Mouse (Mus musculus) B cell, adult 2 months (primary cell): ENCODE measurements at regions not wholly inside any gene's neighbourhood (a gene's known extent, or its start where the extent isn't known, plus 50 kb on each side); places are given as distances from the start of the nearest gene placed in this dataset.

Experiments
- DNase-seq, 2 experiments: peaks; one replicate each; pipeline ENCODE4 v3.0.0; 2022

DNA sequence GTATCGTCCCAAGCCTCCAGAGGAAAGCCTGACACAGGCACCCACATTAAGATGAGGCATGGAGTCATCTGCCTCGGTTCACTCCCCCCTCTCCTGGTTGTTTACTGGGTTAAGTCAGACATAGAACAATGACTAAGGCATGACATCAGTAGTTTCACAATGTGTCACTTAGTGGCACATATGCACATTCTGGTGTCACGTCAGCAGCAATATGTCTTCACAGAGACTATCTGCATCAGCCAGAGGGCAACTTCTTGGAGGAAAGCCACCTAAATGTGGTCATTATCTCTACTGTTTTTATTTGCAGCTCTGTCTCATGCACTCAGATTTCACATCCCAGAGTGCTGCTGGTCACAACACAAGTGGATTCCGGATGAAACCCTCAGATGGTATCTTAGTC, 61.9 kb upstream of the Agap1 start:
- no peak for DNase-seq

DNA sequence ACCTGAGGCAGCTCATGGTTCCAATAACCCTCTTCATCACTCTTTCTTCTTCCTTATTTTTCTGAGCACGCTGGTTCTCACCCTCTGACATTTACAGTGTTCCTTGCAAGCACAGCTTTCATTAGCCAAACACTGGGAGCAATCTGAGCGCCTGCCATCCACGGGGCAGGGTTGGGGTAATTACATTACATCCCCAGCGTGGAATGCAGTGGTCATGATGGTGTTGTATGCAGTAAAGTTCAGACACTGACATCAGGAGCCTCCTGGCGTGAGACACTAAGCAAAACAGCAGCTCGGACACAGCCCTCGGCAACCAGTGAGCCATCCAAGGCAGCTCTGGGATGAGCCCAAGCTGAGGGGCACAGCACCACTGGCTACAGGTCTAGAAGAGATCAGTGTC, 60.1 kb upstream of the Agap1 start:
- no peak for DNase-seq

DNA sequence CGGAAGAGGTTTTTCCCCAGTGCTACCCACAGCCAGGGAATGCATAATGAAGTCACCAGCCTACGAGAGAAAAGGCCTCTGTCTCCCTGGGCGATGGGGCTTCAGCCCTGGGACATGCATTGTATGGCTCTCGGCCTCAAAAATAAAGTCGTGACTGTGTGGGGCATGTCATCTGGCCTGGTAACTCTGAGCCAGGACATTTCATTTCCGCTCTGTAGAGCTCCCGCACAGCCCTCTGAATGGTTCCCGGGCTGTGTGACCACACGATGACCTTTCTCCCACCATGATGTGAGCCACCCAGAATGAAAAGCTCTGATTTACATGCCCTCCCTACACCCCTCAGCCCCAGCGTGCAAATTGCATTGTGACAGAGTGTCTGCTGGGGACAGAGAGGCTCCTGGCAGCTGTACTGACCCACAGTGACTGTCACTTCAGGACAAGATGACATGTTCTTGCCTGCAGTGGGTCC, 53.8 kb upstream of the Agap1 start:
- no peak for DNase-seq

DNA sequence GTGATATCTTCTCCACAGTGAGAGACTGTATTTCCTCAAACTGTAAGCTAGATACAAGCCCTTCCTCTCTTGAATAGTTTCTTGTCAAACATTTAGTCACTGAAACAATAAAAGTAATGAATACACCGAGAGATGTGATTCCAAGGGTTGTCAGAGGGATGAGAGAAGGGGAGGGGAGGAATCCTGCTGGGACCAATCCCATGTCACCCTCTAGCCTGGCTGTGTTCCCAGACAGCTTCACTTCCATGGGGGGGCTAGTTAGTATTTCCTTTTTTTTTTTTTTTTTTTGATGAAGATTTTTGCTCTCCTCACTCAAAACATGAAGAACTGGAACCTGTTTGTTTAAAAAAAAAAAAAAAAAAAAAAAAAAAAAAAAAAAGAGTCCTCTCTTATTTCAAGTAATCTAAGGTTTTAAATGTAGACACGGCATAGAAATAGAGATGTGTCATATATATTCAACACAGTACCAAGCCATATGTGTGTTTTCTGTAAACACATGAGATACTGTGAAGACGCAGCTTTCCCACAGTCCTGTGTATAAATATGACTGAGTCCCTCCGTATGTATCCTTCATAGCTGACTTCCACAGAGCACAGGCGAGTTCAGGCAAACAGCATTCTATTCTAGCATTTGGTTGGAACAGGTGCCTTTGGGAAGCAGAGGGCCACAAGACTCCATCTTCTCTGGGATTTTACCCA, 51.9 kb upstream of the Agap1 start:
- DNase-seq = no peak

DNA sequence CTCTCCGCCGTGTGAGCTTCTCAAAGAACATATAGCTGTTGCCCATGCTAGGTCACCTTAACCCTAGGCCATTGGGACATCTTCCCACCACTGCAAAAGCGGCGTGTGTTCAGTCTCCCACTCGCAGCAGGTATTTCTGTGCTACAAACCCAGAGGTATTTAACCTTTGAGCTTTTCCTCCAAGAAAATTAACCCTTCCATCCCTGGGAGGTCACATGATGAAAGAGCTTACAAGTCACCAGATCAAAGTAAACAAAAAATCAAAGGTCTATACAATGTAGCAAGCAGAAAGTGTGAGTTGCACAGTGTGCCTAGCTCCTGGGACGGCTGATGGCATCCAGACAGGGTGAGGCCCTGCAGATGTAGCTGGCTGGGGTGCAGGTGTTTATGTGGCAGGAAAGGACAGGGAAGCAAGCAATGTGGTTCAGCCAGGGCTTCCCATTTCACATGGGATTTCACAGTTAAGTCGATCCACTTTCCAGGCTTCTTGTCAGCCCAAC, 51.0 kb upstream of the Agap1 start:
- DNase-seq = no peak
